Mouse (Mus musculus) stomach, embryonic 16.5 days (tissue): ENCODE results near the gene Elfn1. TPM values are rescaled to one million over a fixed set of nuclear protein-coding genes. Genes with fewer than 3 reads are reported as not detected.

Source experiments
- ATAC-seq: fragments of 200-750 bp; cut with Nextera tagmentation; 2 replicates; pipeline ENCODE4 v1.8.0; 2017; ENCODE audit warnings: moderate number of reproducible peaks, moderate TSS enrichment; ENCODE audit not compliant: insufficient read depth, low FRiP score
- H3K27ac ChIP-seq: fragments of 300-500 bp; sonication (generic); 2 replicates; pipeline ENCODE4 v1.5.1; 2014; ENCODE audit warnings: low read length
- H3K27me3 ChIP-seq: fragments of 300-500 bp; sonication (generic); 2 replicates; pipeline ENCODE4 v1.6.1; 2014; ENCODE audit warnings: low read length, control low read depth, mixed read lengths; ENCODE audit not compliant: control insufficient read depth, insufficient read depth
- H3K36me3 ChIP-seq: fragments of 300-500 bp; sonication (generic); 2 replicates; pipeline ENCODE4 v1.6.1; 2014; ENCODE audit warnings: low read length; ENCODE audit not compliant: control insufficient read depth, insufficient read depth
- H3K4me1 ChIP-seq: fragments of 300-500 bp; sonication (generic); 2 replicates; pipeline ENCODE4 v1.6.1; 2014; ENCODE audit warnings: low read length, control low read depth, mixed read lengths; ENCODE audit not compliant: control insufficient read depth, insufficient read depth
- H3K4me2 ChIP-seq: fragments of 300-500 bp; sonication (generic); 2 replicates; pipeline ENCODE4 v1.6.1; 2014; ENCODE audit warnings: low read depth, low read length, mixed read lengths
- H3K4me3 ChIP-seq: fragments of 300-500 bp; sonication (generic); replicated peaks from 2 replicates; pipeline ENCODE4 v1.5.1; 2014; ENCODE audit warnings: mild to moderate bottlenecking, low read length
- H3K9ac ChIP-seq: fragments of 300-500 bp; sonication (generic); 2 replicates; pipeline ENCODE4 v1.6.1; 2014; ENCODE audit warnings: low read length
- H3K9me3 ChIP-seq: fragments of 300-500 bp; sonication (generic); replicated peaks from 2 replicates; pipeline ENCODE4 v1.6.1; 2016; ENCODE audit warnings: low read length, control low read depth; ENCODE audit not compliant: control insufficient read depth
- WGBS: fragments of 180-500 bp; shearing (Covaris S2); extraction: QIAGEN DNeasy Blood & Tissue Kit; methylation state at CpG from one replicate; pipeline ENCODE4 v1.1.7; 2014; 5-methylcytosine and 5-hydroxymethylcytosine counted together
- polyA plus RNA-seq: library from polyadenylated mRNA; unstranded; fragments of >200 nt; fragmentation: Nextera tagmentation; extraction: Ambion mirVana; gene quantifications from 2 replicates; pipeline ENCODE4 v1.2.1, GENCODE M21; 2015

Gene Elfn1
- polyA plus RNA-seq, 1 experiment from 2014 or later: 0.36 TPM

- Histone ChIP-seq H3K4me2 (peak overlapping the region; percentile 9; the same call in 1 of the 2 replicates), H3K9ac (no peak overlapping the region), H3K4me3 (peak overlapping the region; percentile 16; the same call in 1 of the 2 replicates), H3K9me3 (no peaks in the 10 kb centered on the region), H3K4me1 (peaks cover 14% of the 10 kb centered on the region), H3K27ac (no peak overlapping the region), H3K27me3 (peaks cover 6% of the 10 kb centered on the region; the same call in 1 of the 2 replicates), H3K36me3 (no peaks in the 10 kb centered on the region)
- peak; percentile 35; the same call in 1 of the 2 replicates for ATAC-seq
- 2% methylated on average over 12 of the region's 12 CpGs for WGBS
Observed at GRCm38 (mm10) chr5:139930927-139931351, 23.2 kb downstream of the Elfn1 start.

- no peaks in the 10 kb centered on the region for H3K9me3 ChIP-seq
- H3K4me3 ChIP-seq: no peak overlapping the region
- WGBS: 28% methylated on average over 15 of the region's 15 CpGs
- ATAC-seq: peak; percentile 52; the same call in 1 of the 2 replicates
- H3K27me3 ChIP-seq: peaks cover 6% of the 10 kb centered on the region; the same call in 1 of the 2 replicates
- no peak overlapping the region for H3K9ac ChIP-seq
- H3K4me1 ChIP-seq: peaks cover 14% of the 10 kb centered on the region
- no peak overlapping the region for H3K4me2 ChIP-seq
- no peaks in the 10 kb centered on the region for H3K36me3 ChIP-seq
- H3K27ac ChIP-seq: no peak overlapping the region
Observed at GRCm38 (mm10) chr5:139931947-139932540, 24.3 kb downstream of the Elfn1 start.

- Histone ChIP-seq H3K27me3 (peaks cover 6% of the 10 kb centered on the region; the same call in 1 of the 2 replicates), H3K4me1 (peaks cover 14% of the 10 kb centered on the region), H3K4me2 (no peak overlapping the region), H3K36me3 (no peaks in the 10 kb centered on the region), H3K9ac (no peak overlapping the region), H3K4me3 (no peak overlapping the region), H3K9me3 (no peaks in the 10 kb centered on the region), H3K27ac (no peak overlapping the region)
- ATAC-seq: peak; percentile 56
- 33% methylated on average over 13 of the region's 13 CpGs for WGBS
Observed at GRCm38 (mm10) chr5:139932595-139933271, 25.0 kb downstream of the Elfn1 start.

GRCm38 (mm10) chr5:139933476-139933875 lies 25.7 kb downstream of the Elfn1 start:
- 54% methylated on average over 7 of the region's 7 CpGs for WGBS

GRCm38 (mm10) chr5:139936431-139936830 lies 28.7 kb downstream of the Elfn1 start:
- H3K4me1 ChIP-seq: peaks cover 10% of the 10 kb centered on the region
- H3K9me3 ChIP-seq: no peaks in the 10 kb centered on the region
- H3K27ac ChIP-seq: no peak overlapping the region
- H3K9ac ChIP-seq: no peak overlapping the region
- H3K36me3 ChIP-seq: no peaks in the 10 kb centered on the region
- no peak overlapping the region for H3K4me3 ChIP-seq
- ATAC-seq: no peak
- no peak overlapping the region for H3K4me2 ChIP-seq
- 71% methylated on average over 13 of the region's 13 CpGs for WGBS
- peaks cover 6% of the 10 kb centered on the region; the same call in 1 of the 2 replicates for H3K27me3 ChIP-seq

More at GRCm38 (mm10) chr5:139933476-139933875, 25.7 kb downstream of the Elfn1 start:
- Histone ChIP-seq H3K27ac (no peak overlapping the region), H3K4me1 (peaks cover 14% of the 10 kb centered on the region), H3K4me3 (no peak overlapping the region), H3K27me3 (peaks cover 6% of the 10 kb centered on the region; the same call in 1 of the 2 replicates), H3K9me3 (no peaks in the 10 kb centered on the region), H3K36me3 (no peaks in the 10 kb centered on the region), H3K9ac (no peak overlapping the region), H3K4me2 (no peak overlapping the region)
- ATAC-seq: no peak

- 38% methylated on average over 7 of the region's 7 CpGs for WGBS
- ATAC-seq: no peak
- H3K27ac ChIP-seq: no peak overlapping the region
- H3K4me2 ChIP-seq: no peak overlapping the region
- no peak overlapping the region for H3K4me3 ChIP-seq
- H3K36me3 ChIP-seq: no peaks in the 10 kb centered on the region
- H3K9ac ChIP-seq: no peak overlapping the region
- H3K4me1 ChIP-seq: no peaks in the 10 kb centered on the region
- H3K9me3 ChIP-seq: no peaks in the 10 kb centered on the region
- no peaks in the 10 kb centered on the region for H3K27me3 ChIP-seq
Observed at GRCm38 (mm10) chr5:139944697-139945096, 37.0 kb downstream of the Elfn1 start.

- no peaks in the 10 kb centered on the region for H3K4me1 ChIP-seq
- H3K36me3 ChIP-seq: no peaks in the 10 kb centered on the region
- no peak overlapping the region for H3K27ac ChIP-seq
- no peaks in the 10 kb centered on the region for H3K27me3 ChIP-seq
- no peaks in the 10 kb centered on the region for H3K9me3 ChIP-seq
- WGBS: 65% methylated on average over 12 of the region's 12 CpGs
- H3K9ac ChIP-seq: no peak overlapping the region
- peak; percentile 75 for ATAC-seq
- no peak overlapping the region for H3K4me2 ChIP-seq
- H3K4me3 ChIP-seq: no peak overlapping the region
Observed at GRCm38 (mm10) chr5:139945715-139946364, 38.1 kb downstream of the Elfn1 start.

GRCm38 (mm10) chr5:139947446-139947845 lies 39.7 kb downstream of the Elfn1 start:
- 97% methylated on average over 5 of the region's 5 CpGs for WGBS
- no peak overlapping the region for H3K4me2 ChIP-seq
- ATAC-seq: no peak
- H3K4me3 ChIP-seq: no peak overlapping the region
- H3K27ac ChIP-seq: no peak overlapping the region
- H3K9me3 ChIP-seq: no peaks in the 10 kb centered on the region
- H3K27me3 ChIP-seq: no peaks in the 10 kb centered on the region
- H3K9ac ChIP-seq: no peak overlapping the region
- H3K36me3 ChIP-seq: no peaks in the 10 kb centered on the region
- no peaks in the 10 kb centered on the region for H3K4me1 ChIP-seq

GRCm38 (mm10) chr5:139948552-139948951 lies 40.8 kb downstream of the Elfn1 start:
- WGBS: 87% methylated on average over 4 of the region's 4 CpGs
- no peak overlapping the region for H3K27ac ChIP-seq
- H3K4me2 ChIP-seq: no peak overlapping the region
- H3K9ac ChIP-seq: no peak overlapping the region
- ATAC-seq: no peak
- no peaks in the 10 kb centered on the region for H3K27me3 ChIP-seq
- no peak overlapping the region for H3K4me3 ChIP-seq
- H3K36me3 ChIP-seq: no peaks in the 10 kb centered on the region
- H3K9me3 ChIP-seq: no peaks in the 10 kb centered on the region
- H3K4me1 ChIP-seq: no peaks in the 10 kb centered on the region
